Mouse (Mus musculus) layer of hippocampus, postnatal 10 days (tissue): ENCODE measurements around the gene Wdr66. TPM values are rescaled to one million over a fixed set of nuclear protein-coding genes. Genes with fewer than 3 reads are reported as not detected.
A peak's percentile ranks its signal among the peaks of the same experiment; 100 is the strongest.

Experiments used
- DNase-seq, 2 experiments: peaks; one replicate each; pipeline ENCODE4 v3.0.0; 2021; ENCODE audit warnings: low spot score in 2 of 2
- total RNA-seq, 2 experiments: library from RNA; stranded (reverse); gene quantifications; 2 replicates each; pipeline ENCODE4 v1.2.3; 2021

Gene Wdr66
- total RNA-seq, 2 experiments from 2014 or later: 5.4 to 7.3 TPM

DNA sequence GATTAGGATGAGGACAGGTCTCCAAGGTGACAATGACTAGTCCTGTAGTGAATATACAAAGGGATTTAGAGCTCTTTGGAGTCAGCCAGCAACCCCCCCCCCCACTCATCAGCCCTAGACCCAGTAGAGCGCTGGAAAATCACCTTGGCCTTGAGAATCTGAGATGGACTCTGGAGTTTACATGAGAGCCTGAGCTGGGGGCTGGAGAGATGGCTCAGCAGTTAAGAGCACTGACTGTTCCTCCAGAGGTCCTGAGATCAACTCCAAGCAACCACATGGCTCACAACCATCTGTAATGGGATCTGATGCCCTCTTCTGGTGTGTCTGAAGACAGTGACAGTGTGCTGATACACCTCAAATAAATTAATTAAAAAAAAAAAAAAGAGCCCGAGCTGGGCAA is 96.1 kb downstream of the Wdr66 start:
- no peak for DNase-seq

DNA sequence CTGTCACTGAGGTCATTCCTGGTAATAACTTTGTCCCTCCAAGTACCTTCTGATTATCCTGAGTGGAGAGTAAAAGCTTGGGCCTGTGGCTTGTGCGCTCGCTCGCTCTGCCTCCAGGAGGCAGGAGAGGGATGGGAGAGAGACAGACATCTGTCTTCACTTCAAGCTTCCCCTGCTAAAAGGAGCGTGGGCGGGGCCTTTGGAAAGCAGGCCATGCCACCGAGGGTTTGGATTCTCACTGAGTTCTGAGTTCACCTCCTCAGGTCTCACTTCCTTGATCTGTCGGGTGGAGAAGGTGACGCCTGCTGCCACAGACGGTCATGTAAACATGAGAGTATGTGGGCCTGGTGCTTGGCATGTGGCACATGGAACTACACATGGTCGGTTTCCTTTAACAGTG is 98.5 kb downstream of the Wdr66 start:
- DNase-seq: peak; percentile 52 to 58

DNA sequence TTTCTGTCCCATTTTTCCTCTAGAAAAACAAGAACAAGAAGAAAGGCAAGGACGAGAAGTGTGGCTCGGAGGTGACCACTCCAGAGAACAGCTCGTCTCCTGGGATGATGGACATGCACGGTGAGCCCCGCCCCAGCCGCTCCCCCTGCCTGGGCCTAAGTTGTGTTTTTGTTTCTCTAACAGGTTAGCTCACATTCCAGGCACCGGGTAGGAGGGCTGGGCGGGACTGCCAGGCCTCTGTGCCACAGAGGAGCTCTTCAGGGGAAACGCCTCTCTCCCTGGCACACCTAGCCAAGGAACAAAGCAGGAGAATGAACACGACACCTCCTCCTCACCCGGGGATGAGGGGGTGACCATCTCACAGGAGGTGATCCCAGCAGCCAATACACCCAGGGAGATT is 104.0 kb downstream of the Wdr66 start:
- DNase-seq: no peak

DNA sequence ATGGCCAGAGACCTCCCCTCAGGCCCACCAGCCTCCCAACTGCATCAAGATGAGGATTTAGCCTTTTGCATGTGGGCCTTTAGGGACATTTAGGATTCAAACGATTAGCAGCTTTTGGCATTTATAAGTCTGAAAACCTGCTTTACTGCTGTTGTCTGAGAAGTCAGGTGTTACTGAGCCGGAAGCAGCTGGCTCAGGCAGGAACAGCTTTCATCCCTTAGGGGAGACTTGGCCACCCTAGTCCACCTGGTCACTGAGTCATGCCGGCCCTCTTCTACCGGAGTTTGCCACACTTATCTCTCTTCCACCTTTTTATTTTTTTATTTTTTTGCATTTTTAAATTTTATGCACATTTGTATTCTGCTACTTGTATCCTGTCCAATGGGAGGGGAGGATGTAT is 105.4 kb downstream of the Wdr66 start:
- no peak for DNase-seq

DNA sequence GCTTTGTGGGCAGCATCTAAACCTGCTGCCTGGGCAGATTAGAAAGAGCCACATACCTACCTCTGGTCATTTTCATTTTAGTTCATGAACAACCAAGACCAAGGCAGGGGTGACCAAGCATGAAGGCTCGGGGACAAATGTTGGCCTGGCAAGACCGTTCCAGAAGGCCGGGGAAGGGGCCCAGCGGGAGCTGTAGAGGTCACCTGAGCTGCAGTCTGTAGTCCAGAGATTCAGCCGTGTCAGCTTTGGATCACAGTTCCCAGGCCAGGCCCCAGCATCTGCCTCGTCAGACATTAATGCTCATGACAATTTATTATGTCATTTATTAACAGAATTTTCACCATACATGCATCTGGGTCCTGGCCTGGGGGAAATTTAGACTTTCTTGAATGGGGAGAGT is 107.5 kb downstream of the Wdr66 start:
- no peak for DNase-seq

DNA sequence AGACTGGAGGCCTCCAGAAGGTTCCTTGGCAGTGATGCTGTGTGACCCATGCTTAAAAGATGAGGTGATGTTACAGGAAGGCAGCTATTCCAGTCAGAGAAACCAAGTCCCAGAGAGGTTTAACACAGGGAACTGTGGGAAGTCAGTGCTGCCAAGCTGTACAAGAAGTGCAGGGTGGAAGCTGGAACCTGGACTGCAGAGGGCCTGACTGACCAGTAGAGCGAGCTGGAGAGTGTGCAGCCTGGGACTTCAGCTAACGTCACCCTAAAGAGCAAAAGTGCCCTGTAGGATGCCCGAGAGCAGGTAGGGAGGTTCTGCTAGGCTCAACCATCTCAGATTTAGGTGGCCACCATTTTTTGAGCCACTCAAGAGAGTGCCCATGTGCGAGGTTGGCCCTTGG is 111.0 kb downstream of the Wdr66 start:
- DNase-seq: no peak

DNA sequence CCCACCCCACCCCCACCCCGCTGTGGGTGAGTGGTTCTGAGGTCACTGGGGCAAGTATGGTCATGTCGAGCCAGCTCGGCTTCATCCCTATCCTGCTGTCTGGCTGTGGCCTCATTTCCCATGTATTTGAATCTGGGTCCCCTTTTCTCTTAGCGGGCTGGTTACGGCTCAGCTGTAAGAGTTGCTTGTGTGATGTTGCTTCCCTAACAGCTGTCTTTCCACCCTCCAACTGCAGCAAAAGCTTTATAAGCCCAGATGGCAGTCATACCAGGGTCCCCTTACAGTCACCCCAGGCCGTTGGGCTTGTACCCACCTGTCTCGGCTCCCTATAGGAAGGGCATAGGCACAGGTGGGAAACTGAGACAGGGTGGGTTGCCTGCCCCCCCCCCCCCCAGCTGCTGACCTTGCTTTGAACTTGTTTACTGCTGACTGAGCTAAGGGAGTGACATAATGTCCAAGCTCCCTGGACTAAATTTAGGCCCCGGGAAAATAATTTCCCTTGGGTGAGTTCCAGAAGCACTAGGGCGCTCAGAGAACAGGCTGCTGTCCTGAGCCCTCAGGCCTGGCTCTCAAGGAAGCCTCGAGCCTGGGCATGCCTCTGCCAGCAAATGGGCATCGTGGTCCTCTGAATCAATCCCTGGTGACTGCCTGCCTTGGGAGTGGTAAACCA is 112.5 kb downstream of the Wdr66 start:
- no peak for DNase-seq

DNA sequence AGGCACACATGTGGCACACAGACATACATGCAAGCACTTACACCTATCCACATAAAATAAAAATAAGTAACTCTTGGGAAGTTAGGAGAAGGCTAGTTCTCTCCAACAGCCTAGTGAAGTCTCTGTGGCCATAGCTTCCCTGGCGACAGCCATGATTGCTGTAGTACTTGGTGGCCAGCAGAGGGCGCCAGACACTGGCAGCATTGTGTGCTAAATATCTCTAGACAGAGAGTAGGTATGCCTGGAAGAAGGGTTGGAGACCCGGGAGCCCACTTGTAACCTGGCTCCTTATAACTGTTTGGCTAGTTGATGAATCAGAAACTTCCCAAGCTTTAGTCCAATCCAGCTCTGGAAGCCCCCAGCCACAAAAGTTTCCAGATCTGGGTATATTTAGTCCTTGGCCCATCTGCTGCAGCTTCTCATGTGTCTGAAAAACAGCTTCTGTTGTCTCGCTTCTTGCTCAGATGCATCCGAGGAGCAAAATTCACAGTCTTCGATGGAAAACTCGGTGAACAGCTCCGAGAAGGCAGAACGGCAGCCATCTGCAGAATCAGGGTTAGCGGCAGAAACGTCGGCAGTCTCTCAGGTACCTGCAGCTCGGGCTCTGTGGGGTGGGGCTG is 117.1 kb downstream of the Wdr66 start:
- DNase-seq: peak; percentile 50 to 55

DNA sequence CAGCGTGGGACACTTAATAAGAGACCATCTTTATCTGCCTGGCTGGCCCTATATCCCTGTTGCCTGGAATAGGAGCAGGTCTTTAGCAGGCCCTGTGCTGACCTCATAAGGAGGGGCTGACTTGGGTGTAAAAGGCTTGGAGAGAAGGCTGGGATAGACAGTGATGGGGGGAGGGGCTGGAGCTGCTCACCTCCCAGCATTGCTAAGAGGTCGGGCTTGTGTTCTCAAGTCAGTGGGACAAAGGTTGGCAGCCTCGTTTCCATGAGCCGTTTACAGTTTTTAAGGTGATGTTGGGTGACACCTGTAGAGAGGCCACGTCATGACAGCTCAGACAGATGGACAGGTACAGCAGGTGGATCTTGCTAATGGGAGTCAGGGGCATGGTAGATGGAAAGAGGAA is 118.1 kb downstream of the Wdr66 start:
- no peak for DNase-seq

DNA sequence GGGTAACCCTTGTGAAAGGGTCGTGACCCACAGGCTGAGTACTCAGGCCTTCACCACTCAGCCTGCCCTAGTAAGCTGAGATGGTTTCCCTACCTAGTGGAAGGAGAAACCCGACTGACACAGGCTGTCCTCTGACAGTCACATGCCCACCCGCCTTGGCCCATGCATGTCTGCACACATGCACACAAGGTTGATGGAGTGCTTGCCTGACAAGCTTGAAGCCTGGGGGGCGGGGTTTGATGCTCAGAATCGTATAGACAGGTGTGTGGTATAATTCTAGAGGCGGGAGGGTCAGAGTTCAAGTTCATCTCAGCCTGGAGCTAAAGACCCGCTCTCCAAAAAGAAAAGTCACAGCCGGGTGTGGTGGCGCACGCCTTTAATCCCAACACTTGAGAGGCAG is 123.4 kb downstream of the Wdr66 start:
- no peak for DNase-seq

DNA sequence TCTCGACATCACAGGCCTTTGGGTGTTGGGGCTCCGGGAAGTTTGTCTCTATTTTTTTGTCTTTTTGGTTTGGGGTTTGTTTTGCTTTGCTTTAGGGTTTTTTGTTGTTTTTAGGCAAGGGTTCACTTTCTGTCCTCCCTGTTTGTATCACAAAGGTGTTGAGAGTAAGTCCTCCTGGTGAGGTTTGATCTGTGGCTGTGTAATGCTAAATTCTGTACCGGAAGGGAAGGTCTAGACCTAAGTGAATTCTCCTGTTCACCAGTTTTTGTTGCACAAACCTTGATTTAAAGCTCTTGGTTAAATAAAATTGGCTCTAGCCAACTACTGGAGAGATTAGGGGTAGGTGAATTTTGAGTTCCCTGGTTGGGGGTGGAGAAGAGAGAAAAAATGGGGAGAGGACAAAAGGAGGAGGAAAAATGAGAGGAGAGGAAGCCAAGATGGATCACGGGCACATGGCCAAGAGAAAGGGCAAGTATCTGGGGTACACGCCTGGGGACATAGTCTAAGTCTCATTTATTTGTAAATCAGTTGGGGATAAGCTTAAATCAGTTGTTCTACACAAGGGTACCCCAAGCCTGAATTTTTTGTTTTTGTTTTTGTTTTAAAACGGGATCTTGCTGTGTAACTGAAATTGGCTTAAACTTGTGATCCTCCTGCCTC is 124.0 kb downstream of the Wdr66 start:
- no peak for DNase-seq

DNA sequence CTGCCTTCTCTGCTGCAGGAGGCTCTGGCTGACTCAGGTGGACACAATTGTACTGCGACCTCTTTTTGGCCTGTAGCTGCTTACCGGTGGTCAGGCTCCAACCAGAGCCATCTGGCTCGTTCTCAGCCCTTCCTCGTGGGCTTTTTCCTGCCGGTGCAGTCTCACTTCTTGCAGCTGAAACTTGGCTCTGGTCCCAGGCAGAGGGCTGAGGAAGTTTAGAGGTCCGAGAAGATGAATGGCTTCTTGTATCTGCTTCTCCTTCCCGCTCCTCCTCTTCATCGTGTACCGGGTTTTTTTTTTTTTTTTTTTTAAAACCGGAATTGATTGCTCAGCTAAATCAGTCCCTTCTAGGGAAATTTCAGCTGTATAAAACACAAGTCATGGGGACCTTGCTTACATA is 124.7 kb downstream of the Wdr66 start:
- peak; percentile 60 to 73 for DNase-seq

Other genes with a start within 250 kb of the Wdr66 start
- 10 to 100 TPM; 16.1 to 19.2 TPM for gene Orai1, start 237.0 kb upstream of the Wdr66 start, total RNA-seq
- gene Morn3, start 205.1 kb upstream of the Wdr66 start, total RNA-seq: under 1 TPM; 0.51 to 0.85 TPM
- gene Tmem120b, start 183.7 kb upstream of the Wdr66 start, total RNA-seq: 10 to 100 TPM; 19.6 to 24.5 TPM
- gene Rhof, start 119.4 kb upstream of the Wdr66 start, total RNA-seq: 10 to 100 TPM; 40.9 to 46.6 TPM
- gene Setd1b, start 109.9 kb upstream of the Wdr66 start, total RNA-seq: 10 to 100 TPM; 31.7 to 35.0 TPM
- 10 to 100 TPM; 31.4 to 39.8 TPM for gene Psmd9, start 82.7 kb upstream of the Wdr66 start, total RNA-seq
- gene Hpd, start 69.4 kb upstream of the Wdr66 start, total RNA-seq: under 1 TPM in 1 of 2 experiments, not detected in 1; 0.55 TPM
- 10 to 100 TPM; 72.7 to 78.5 TPM for gene Bcl7a, start 91.7 kb downstream of the Wdr66 start, total RNA-seq
- gene Mlxip, start 142.7 kb downstream of the Wdr66 start, total RNA-seq: 10 to 100 TPM; 22.3 to 22.7 TPM
- gene Lrrc43, start 237.2 kb downstream of the Wdr66 start, total RNA-seq: 1 to 10 TPM; 1.7 to 2.2 TPM
- not detected for gene Il31, start 237.4 kb downstream of the Wdr66 start, total RNA-seq